Mouse (Mus musculus): ENCODE data around the gene Slc51b. TPM values are rescaled to one million over a fixed set of nuclear protein-coding genes. Genes with fewer than 3 reads are reported as not detected.
A peak's percentile ranks its signal among the peaks of the same experiment; 100 is the strongest.

Slc51b gene
- polyA plus RNA-seq, 1 experiment from 2014 or later = 8.1 TPM

GRCm38 (mm10) chr9:65417738-65418137 is 5.0 kb downstream of the Slc51b start:
- WGBS = 29% methylated on average over 3 of the region's 3 CpGs
- no peak for ATAC-seq (ENCODE audit: low FRiP score, low TSS enrichment)
- H3K27me3 ChIP-seq (ENCODE audit: insufficient read depth, low read length) = no peaks in the 10 kb centered on the region
- no peak overlapping the region for H3K4me3 ChIP-seq (ENCODE audit: low read length)
- H3K4me1 ChIP-seq (ENCODE audit: insufficient read depth, low read length) = no peaks in the 10 kb centered on the region
- no peaks in the 10 kb centered on the region for H3K9me3 ChIP-seq (ENCODE audit: low read length)
- no peak overlapping the region for H3K4me2 ChIP-seq (replicated peaks; ENCODE audit: low read depth, low read length)
- H3K9ac ChIP-seq (replicated peaks; ENCODE audit: low read length) = no peak overlapping the region
- no peak overlapping the region for H3K27ac ChIP-seq (ENCODE audit: low read length)
- H3K36me3 ChIP-seq (ENCODE audit: insufficient read depth, low read length) = no peaks in the 10 kb centered on the region

- Histone ChIP-seq H3K9ac (replicated peaks; ENCODE audit: low read length) (no peak overlapping the region), H3K4me3 (ENCODE audit: low read length) (no peak overlapping the region), H3K36me3 (ENCODE audit: insufficient read depth, low read length) (no peaks in the 10 kb centered on the region), H3K4me2 (replicated peaks; ENCODE audit: low read depth, low read length) (no peak overlapping the region), H3K27ac (ENCODE audit: low read length) (no peak overlapping the region), H3K4me1 (ENCODE audit: insufficient read depth, low read length) (no peaks in the 10 kb centered on the region), H3K27me3 (ENCODE audit: insufficient read depth, low read length) (no peaks in the 10 kb centered on the region), H3K9me3 (ENCODE audit: low read length) (no peaks in the 10 kb centered on the region)
- no peak for ATAC-seq (ENCODE audit: low FRiP score, low TSS enrichment)
- 74% methylated on average over 3 of the region's 3 CpGs for WGBS
Observed at GRCm38 (mm10) chr9:65411326-65411725, 11.4 kb downstream of the Slc51b start.

- Histone ChIP-seq H3K9ac (replicated peaks; ENCODE audit: low read length) (no peak overlapping the region), H3K36me3 (ENCODE audit: insufficient read depth, low read length) (no peaks in the 10 kb centered on the region), H3K27ac (ENCODE audit: low read length) (no peak overlapping the region), H3K9me3 (ENCODE audit: low read length) (no peaks in the 10 kb centered on the region), H3K4me1 (ENCODE audit: insufficient read depth, low read length) (no peaks in the 10 kb centered on the region), H3K27me3 (ENCODE audit: insufficient read depth, low read length) (no peaks in the 10 kb centered on the region), H3K4me3 (ENCODE audit: low read length) (no peak overlapping the region), H3K4me2 (replicated peaks; ENCODE audit: low read depth, low read length) (no peak overlapping the region)
- 95% methylated on average over 8 of the region's 8 CpGs for WGBS
- no peak for ATAC-seq (ENCODE audit: low FRiP score, low TSS enrichment)
Observed at GRCm38 (mm10) chr9:65410378-65410777, 12.4 kb downstream of the Slc51b start.

GRCm38 (mm10) chr9:65408871-65409295 is 13.9 kb downstream of the Slc51b start:
- WGBS = 50% methylated on average over 5 of the region's 5 CpGs
- no peaks in the 10 kb centered on the region for H3K27me3 ChIP-seq (ENCODE audit: insufficient read depth, low read length)
- H3K4me3 ChIP-seq (ENCODE audit: low read length) = no peak overlapping the region
- H3K9ac ChIP-seq (replicated peaks; ENCODE audit: low read length) = no peak overlapping the region
- no peak overlapping the region for H3K4me2 ChIP-seq (replicated peaks; ENCODE audit: low read depth, low read length)
- H3K36me3 ChIP-seq (ENCODE audit: insufficient read depth, low read length) = no peaks in the 10 kb centered on the region
- H3K27ac ChIP-seq (ENCODE audit: low read length) = no peak overlapping the region
- no peaks in the 10 kb centered on the region for H3K4me1 ChIP-seq (ENCODE audit: insufficient read depth, low read length)
- H3K9me3 ChIP-seq (ENCODE audit: low read length) = no peaks in the 10 kb centered on the region
- peak; percentile 49; the same call in 1 of the 2 replicates for ATAC-seq (ENCODE audit: low FRiP score, low TSS enrichment)

GRCm38 (mm10) chr9:65407861-65408260 is 14.9 kb downstream of the Slc51b start:
- Histone ChIP-seq H3K9me3 (ENCODE audit: low read length) (no peaks in the 10 kb centered on the region), H3K9ac (replicated peaks; ENCODE audit: low read length) (no peak overlapping the region), H3K27ac (ENCODE audit: low read length) (no peak overlapping the region), H3K4me2 (replicated peaks; ENCODE audit: low read depth, low read length) (no peak overlapping the region), H3K36me3 (ENCODE audit: insufficient read depth, low read length) (no peaks in the 10 kb centered on the region), H3K4me1 (ENCODE audit: insufficient read depth, low read length) (no peaks in the 10 kb centered on the region), H3K4me3 (ENCODE audit: low read length) (no peak overlapping the region), H3K27me3 (ENCODE audit: insufficient read depth, low read length) (no peaks in the 10 kb centered on the region)
- no peak for ATAC-seq (ENCODE audit: low FRiP score, low TSS enrichment)
- WGBS = 60% methylated on average over 3 of the region's 3 CpGs

- Histone ChIP-seq H3K4me2 (replicated peaks; ENCODE audit: low read depth, low read length) (no peak overlapping the region), H3K4me3 (ENCODE audit: low read length) (no peak overlapping the region), H3K9ac (replicated peaks; ENCODE audit: low read length) (no peak overlapping the region), H3K36me3 (ENCODE audit: insufficient read depth, low read length) (no peaks in the 10 kb centered on the region), H3K4me1 (ENCODE audit: insufficient read depth, low read length) (no peaks in the 10 kb centered on the region), H3K27ac (ENCODE audit: low read length) (no peak overlapping the region), H3K27me3 (ENCODE audit: insufficient read depth, low read length) (no peaks in the 10 kb centered on the region), H3K9me3 (ENCODE audit: low read length) (no peaks in the 10 kb centered on the region)
- WGBS = 82% methylated on average over 5 of the region's 5 CpGs
- ATAC-seq (ENCODE audit: low FRiP score, low TSS enrichment) = no peak
Observed at GRCm38 (mm10) chr9:65407327-65407726, 15.4 kb downstream of the Slc51b start.

- H3K27ac ChIP-seq (ENCODE audit: low read length) = no peak overlapping the region
- no peak overlapping the region for H3K4me3 ChIP-seq (ENCODE audit: low read length)
- ATAC-seq (ENCODE audit: low FRiP score, low TSS enrichment) = no peak
- no peaks in the 10 kb centered on the region for H3K4me1 ChIP-seq (ENCODE audit: insufficient read depth, low read length)
- no peaks in the 10 kb centered on the region for H3K9me3 ChIP-seq (ENCODE audit: low read length)
- no peak overlapping the region for H3K9ac ChIP-seq (replicated peaks; ENCODE audit: low read length)
- no peak overlapping the region for H3K4me2 ChIP-seq (replicated peaks; ENCODE audit: low read depth, low read length)
- WGBS = 79% methylated on average over 2 of the region's 2 CpGs
- H3K27me3 ChIP-seq (ENCODE audit: insufficient read depth, low read length) = no peaks in the 10 kb centered on the region
- H3K36me3 ChIP-seq (ENCODE audit: insufficient read depth, low read length) = no peaks in the 10 kb centered on the region
Observed at GRCm38 (mm10) chr9:65405184-65405449, 17.6 kb downstream of the Slc51b start.

- Histone ChIP-seq H3K4me1 (ENCODE audit: insufficient read depth, low read length) (no peaks in the 10 kb centered on the region), H3K4me2 (replicated peaks; ENCODE audit: low read depth, low read length) (no peak overlapping the region), H3K9ac (replicated peaks; ENCODE audit: low read length) (no peak overlapping the region), H3K27me3 (ENCODE audit: insufficient read depth, low read length) (no peaks in the 10 kb centered on the region), H3K27ac (ENCODE audit: low read length) (no peak overlapping the region), H3K36me3 (ENCODE audit: insufficient read depth, low read length) (no peaks in the 10 kb centered on the region), H3K9me3 (ENCODE audit: low read length) (no peaks in the 10 kb centered on the region), H3K4me3 (ENCODE audit: low read length) (no peak overlapping the region)
- 76% methylated on average over 15 of the region's 15 CpGs for WGBS
- ATAC-seq (ENCODE audit: low FRiP score, low TSS enrichment) = no peak
Observed at GRCm38 (mm10) chr9:65404331-65405183, 18.2 kb downstream of the Slc51b start.

GRCm38 (mm10) chr9:65399934-65400333 is 22.8 kb downstream of the Slc51b start:
- ATAC-seq (ENCODE audit: low FRiP score, low TSS enrichment) = no peak
- Histone ChIP-seq H3K36me3 (ENCODE audit: insufficient read depth, low read length) (no peaks in the 10 kb centered on the region), H3K27ac (ENCODE audit: low read length) (no peak overlapping the region), H3K27me3 (ENCODE audit: insufficient read depth, low read length) (no peaks in the 10 kb centered on the region), H3K9ac (replicated peaks; ENCODE audit: low read length) (no peak overlapping the region), H3K4me1 (ENCODE audit: insufficient read depth, low read length) (peaks cover 7% of the 10 kb centered on the region; the same call in 1 of the 2 replicates), H3K4me3 (ENCODE audit: low read length) (0 out of 2 replicates have a peak overlapping the region, but pooled peaks have one; percentile 4), H3K4me2 (replicated peaks; ENCODE audit: low read depth, low read length) (0 out of 2 replicates have a peak overlapping the region, but pooled peaks have one; percentile 82), H3K9me3 (ENCODE audit: low read length) (no peaks in the 10 kb centered on the region)
- 90% methylated on average over 6 of the region's 6 CpGs for WGBS

- WGBS = under 1% methylated on average over 24 of the region's 24 CpGs
- Histone ChIP-seq H3K27me3 (ENCODE audit: insufficient read depth, low read length) (no peaks in the 10 kb centered on the region), H3K4me3 (ENCODE audit: low read length) (peak within 1 kb of the TSS; percentile 61), H3K27ac (ENCODE audit: low read length) (no peak within 1 kb of the TSS), H3K9ac (replicated peaks; ENCODE audit: low read length) (peak within 1 kb of the TSS; percentile 73), H3K4me2 (replicated peaks; ENCODE audit: low read depth, low read length) (peak within 1 kb of the TSS; percentile 82), H3K36me3 (ENCODE audit: insufficient read depth, low read length) (no peaks in the 10 kb centered on the region), H3K9me3 (ENCODE audit: low read length) (no peaks in the 10 kb centered on the region), H3K4me1 (ENCODE audit: insufficient read depth, low read length) (peaks cover 10% of the 10 kb centered on the region; the same call in 1 of the 2 replicates)
- ATAC-seq (ENCODE audit: low FRiP score, low TSS enrichment) = peak; percentile 84
Observed at GRCm38 (mm10) chr9:65398279-65398678, 24.5 kb downstream of the Slc51b start, which contains the start of gene Rasl12. Gene Rasl12, plus strand, starts transcription at chr9:65398506.
